Mouse (Mus musculus) intestine, embryonic 16.5 days (tissue): ENCODE data around the gene Mad1l1. TPM values are rescaled to one million over a fixed set of nuclear protein-coding genes. Genes with fewer than 3 reads are reported as not detected.
"Not testable (repeated sequence)": the region's sequence is repeated elsewhere in the genome, so short reads cannot be mapped to it uniquely, and the experiment has no call there.

Experiments
- ATAC-seq: fragments of 200-750 bp; cut with Nextera tagmentation; 2 replicates; pipeline ENCODE4 v1.8.0; 2017; ENCODE audit warnings: moderate TSS enrichment, moderate library complexity
- H3K27ac ChIP-seq: fragments of 300-500 bp; sonication (generic); 2 replicates; pipeline ENCODE4 v1.5.1; 2014; ENCODE audit warnings: mild to moderate bottlenecking, low read length
- H3K27me3 ChIP-seq: fragments of 300-500 bp; sonication (generic); replicated peaks from 2 replicates; pipeline ENCODE4 v1.6.1; 2014; ENCODE audit warnings: low read length, control low read depth, mixed read lengths; ENCODE audit not compliant: control insufficient read depth, insufficient read depth
- H3K36me3 ChIP-seq: fragments of 300-500 bp; sonication (generic); 2 replicates; pipeline ENCODE4 v1.6.1; 2014; ENCODE audit warnings: low read length, control low read depth; ENCODE audit not compliant: control insufficient read depth, insufficient read depth
- H3K4me1 ChIP-seq: fragments of 300-500 bp; sonication (generic); 2 replicates; pipeline ENCODE4 v1.6.1; 2014; ENCODE audit warnings: low read length, control low read depth, mixed read lengths; ENCODE audit not compliant: control insufficient read depth, insufficient read depth
- H3K4me2 ChIP-seq: fragments of 300-500 bp; sonication (generic); 2 replicates; pipeline ENCODE4 v1.6.1; 2014; ENCODE audit warnings: low read depth, low read length, control low read depth
- H3K4me3 ChIP-seq: fragments of 300-500 bp; sonication (generic); 2 replicates; pipeline ENCODE4 v1.5.1; 2014; ENCODE audit warnings: mild to moderate bottlenecking, low read length
- H3K9ac ChIP-seq: fragments of 300-500 bp; sonication (generic); 2 replicates; pipeline ENCODE4 v1.6.1; 2014; ENCODE audit warnings: low read depth, low read length
- H3K9me3 ChIP-seq: fragments of 300-500 bp; sonication (generic); 2 replicates; pipeline ENCODE4 v1.6.1; 2016; ENCODE audit warnings: low read length, control low read depth; ENCODE audit not compliant: control insufficient read depth
- WGBS: fragments of 180-500 bp; shearing (Covaris S2); extraction: QIAGEN DNeasy Blood & Tissue Kit; methylation state at CpG from one replicate; pipeline ENCODE4 v1.1.7; 2014; 5-methylcytosine and 5-hydroxymethylcytosine counted together
- polyA plus RNA-seq: library from polyadenylated mRNA; unstranded; fragments of >200 nt; fragmentation: Nextera tagmentation; extraction: Ambion mirVana; gene quantifications from 2 replicates; pipeline ENCODE4 v1.2.1, GENCODE M21; 2015

Gene Mad1l1
- polyA plus RNA-seq, 1 experiment from 2014 or later: 34.1 TPM

- ATAC-seq: no peak
- H3K9ac ChIP-seq: no peak overlapping the region
- H3K4me2 ChIP-seq: no peak overlapping the region
- no peaks in the 10 kb centered on the region for H3K4me1 ChIP-seq
- H3K9me3 ChIP-seq: no peaks in the 10 kb centered on the region
- WGBS: 50% methylated on average over 9 of the region's 9 CpGs
- H3K27ac ChIP-seq: no peak overlapping the region
- no peak overlapping the region for H3K4me3 ChIP-seq
- H3K36me3 ChIP-seq: no peaks in the 10 kb centered on the region
- H3K27me3 ChIP-seq: no peaks in the 10 kb centered on the region
These were observed 313.5 kb downstream of the Mad1l1 start for GRCm38 (mm10) chr5:140007656-140008522.

GRCm38 (mm10) chr5:140006861-140007260, 314.5 kb downstream of the Mad1l1 start:
- no peak for ATAC-seq
- H3K4me3 ChIP-seq: no peak overlapping the region
- no peak overlapping the region for H3K27ac ChIP-seq
- H3K9me3 ChIP-seq: no peaks in the 10 kb centered on the region
- 51% methylated on average over 8 of the region's 8 CpGs for WGBS
- no peak overlapping the region for H3K9ac ChIP-seq
- H3K27me3 ChIP-seq: no peaks in the 10 kb centered on the region
- H3K4me1 ChIP-seq: no peaks in the 10 kb centered on the region
- H3K4me2 ChIP-seq: no peak overlapping the region
- H3K36me3 ChIP-seq: no peaks in the 10 kb centered on the region

- ATAC-seq: no peak
- Histone ChIP-seq H3K27me3 (no peaks in the 10 kb centered on the region), H3K4me3 (no peak overlapping the region), H3K27ac (no peak overlapping the region), H3K36me3 (no peaks in the 10 kb centered on the region), H3K9ac (no peak overlapping the region), H3K9me3 (no peaks in the 10 kb centered on the region), H3K4me1 (no peaks in the 10 kb centered on the region), H3K4me2 (no peak overlapping the region)
- 61% methylated on average over 3 of the region's 3 CpGs for WGBS
These were observed 318.8 kb downstream of the Mad1l1 start for GRCm38 (mm10) chr5:140002541-140002940.

GRCm38 (mm10) chr5:139998916-139999315, 322.4 kb downstream of the Mad1l1 start:
- 35% methylated on average over 5 of the region's 6 CpGs for WGBS
- Histone ChIP-seq H3K4me1 (no peaks in the 10 kb centered on the region), H3K27me3 (no peaks in the 10 kb centered on the region), H3K27ac (no peak overlapping the region), H3K9me3 (no peaks in the 10 kb centered on the region), H3K9ac (no peak overlapping the region), H3K36me3 (no peaks in the 10 kb centered on the region), H3K4me3 (no peak overlapping the region), H3K4me2 (no peak overlapping the region)
- ATAC-seq: no peak

- H3K9ac ChIP-seq, H3K27me3 ChIP-seq, ATAC-seq, H3K27ac ChIP-seq, H3K4me2 ChIP-seq, H3K9me3 ChIP-seq, H3K4me3 ChIP-seq, H3K4me1 ChIP-seq, H3K36me3 ChIP-seq: not testable (repeated sequence)
- 53% methylated on average over 12 of the region's 12 CpGs for WGBS
These were observed 323.0 kb downstream of the Mad1l1 start for GRCm38 (mm10) chr5:139998321-139998720.

- no peaks in the 10 kb centered on the region for H3K27me3 ChIP-seq
- 94% methylated on average over 3 of the region's 3 CpGs for WGBS
- no peak overlapping the region for H3K4me3 ChIP-seq
- peaks cover 3% of the 10 kb centered on the region; the same call in 1 of the 2 replicates for H3K9me3 ChIP-seq
- no peak for ATAC-seq
- H3K27ac ChIP-seq: no peak overlapping the region
- no peak overlapping the region for H3K9ac ChIP-seq
- no peaks in the 10 kb centered on the region for H3K4me1 ChIP-seq
- no peak overlapping the region for H3K4me2 ChIP-seq
- no peaks in the 10 kb centered on the region for H3K36me3 ChIP-seq
These were observed 329.8 kb downstream of the Mad1l1 start for GRCm38 (mm10) chr5:139991531-139991930.

GRCm38 (mm10) chr5:139985073-139985746, 336.1 kb downstream of the Mad1l1 start:
- Histone ChIP-seq H3K9ac (no peak overlapping the region), H3K9me3 (peaks cover 5% of the 10 kb centered on the region; the same call in 1 of the 2 replicates), H3K4me2 (peak overlapping the region; percentile 4; the same call in 1 of the 2 replicates), H3K27ac (no peak overlapping the region), H3K4me1 (no peaks in the 10 kb centered on the region), H3K4me3 (no peak overlapping the region), H3K36me3 (no peaks in the 10 kb centered on the region), H3K27me3 (peaks cover 5% of the 10 kb centered on the region; the same call in 1 of the 2 replicates)
- WGBS: 36% methylated on average over 18 of the region's 18 CpGs
- peak; percentile 52; the same call in 1 of the 2 replicates for ATAC-seq

- Histone ChIP-seq H3K36me3 (no peaks in the 10 kb centered on the region), H3K9me3 (0 out of 2 replicates have a peak, but pooled peaks cover 2% of the 10 kb centered on the region), H3K9ac (no peak overlapping the region), H3K27me3 (peaks cover 7% of the 10 kb centered on the region), H3K4me3 (no peak overlapping the region), H3K4me2 (no peak overlapping the region), H3K4me1 (peaks cover 4% of the 10 kb centered on the region; the same call in 1 of the 2 replicates), H3K27ac (no peak overlapping the region)
- 90% methylated on average over 1 of the region's 1 CpGs for WGBS
- ATAC-seq: no peak
These were observed 339.4 kb downstream of the Mad1l1 start for GRCm38 (mm10) chr5:139981976-139982375.

GRCm38 (mm10) chr5:139979371-139979770, 342.0 kb downstream of the Mad1l1 start:
- no peak overlapping the region for H3K4me3 ChIP-seq
- WGBS: 75% methylated on average over 9 of the region's 9 CpGs
- no peaks in the 10 kb centered on the region for H3K36me3 ChIP-seq
- H3K27me3 ChIP-seq: peaks cover 12% of the 10 kb centered on the region
- no peak for ATAC-seq
- H3K4me2 ChIP-seq: no peak overlapping the region
- no peak overlapping the region for H3K9ac ChIP-seq
- no peaks in the 10 kb centered on the region for H3K9me3 ChIP-seq
- H3K4me1 ChIP-seq: peaks cover 4% of the 10 kb centered on the region; the same call in 1 of the 2 replicates
- H3K27ac ChIP-seq: no peak overlapping the region
